25 mouse cellular contexts compared by ENCODE assay signal in genomic region chr7:134771314-134771713, GRCm38 (mm10).
DNase-seq lines count a peak whose midpoint lies in the region; ATAC-seq and TF ChIP-seq lines count a peak whose summit lies in the region.
"Had no signal": no experiment of that assay in that cellular context is flagged by ENCODE, and none has a peak within 500 bp of the region (broad histone marks: within the 10 kb centered on the region; RNA-seq: fewer than 3 reads in every experiment).

No protein-coding gene starts in this region.

- peaks cover 73% of the 10 kb centered on the region for H3K4me1 ChIP-seq in E14TG2a.4 (replicated peaks; ENCODE audit: low read depth, low read length)
- H3K4me1 ChIP-seq in midbrain, embryonic 13.5 days (replicated peaks), result peaks cover 32% of the 10 kb centered on the region
- H3K4me1 ChIP-seq: embryonic facial prominence, embryonic 10.5 days had no signal

- 0 out of 2 replicates have a peak overlapping the region, but pooled peaks have one; percentile 1 for H3K4me3 ChIP-seq in E14TG2a.4 (replicated peaks; ENCODE audit: low read length)
- H3K4me3 ChIP-seq in midbrain, embryonic 13.5 days (replicated peaks), result no peak overlapping the region
- H3K4me3 ChIP-seq: embryonic facial prominence, embryonic 10.5 days; embryonic facial prominence, embryonic 12.5 days; forebrain, embryonic 13.5 days; forebrain, embryonic 15.5 days had no signal

- no peaks in the 10 kb centered on the region for H3K9me3 ChIP-seq in E14TG2a.4 (ENCODE audit: low read length)
- no peaks in the 10 kb centered on the region for H3K9me3 ChIP-seq in midbrain, embryonic 13.5 days
- H3K9me3 ChIP-seq: embryonic facial prominence, embryonic 10.5 days; embryonic facial prominence, embryonic 12.5 days; forebrain, embryonic 13.5 days; forebrain, embryonic 15.5 days had no signal

- H3K9ac ChIP-seq in midbrain, embryonic 13.5 days (replicated peaks), result no peak overlapping the region
- H3K9ac ChIP-seq: embryonic facial prominence, embryonic 12.5 days; forebrain, embryonic 13.5 days; forebrain, embryonic 15.5 days; forebrain, postnatal 0 days had no signal

- DNase-seq in ES-CJ7 (ENCODE audit: low read depth, low spot score), result peak; percentile 87
- DNase-seq in R1 (ENCODE audit: low read depth, low spot score), result peak; percentile 79
- peak; percentile 85 for DNase-seq in ZHBTc4 (ENCODE audit: low read depth, low spot score)
- DNase-seq in thymus, postnatal 14 days, result no peak
- no peak for DNase-seq in kidney, adult 11 months
- DNase-seq: adrenal gland, adult 8-10 months; adrenal gland, postnatal 14 days; adrenal gland, postnatal 36 days; B cell, adult 2 months; cerebellum, adult 11-12 months; cerebellum, adult 2 months; cerebellum, adult 9-10 months; cerebellum, postnatal 10 days; cerebellum, postnatal 25 days; forebrain, postnatal 0 days had no signal

- ATAC-seq in midbrain, embryonic 13.5 days, result no peak
- ATAC-seq: activated CD4-positive, CD25-positive, alpha-beta regulatory T cell, adult 4 months; CD4-positive, CD25-positive, alpha-beta regulatory T cell, adult 4 months; forebrain, embryonic 13.5 days; forebrain, embryonic 15.5 days; forebrain, postnatal 0 days had no signal

- no peak overlapping the region for H3K27ac ChIP-seq in midbrain, embryonic 13.5 days
- H3K27ac ChIP-seq: embryonic facial prominence, embryonic 10.5 days; embryonic facial prominence, embryonic 12.5 days; forebrain, embryonic 13.5 days; forebrain, embryonic 15.5 days had no signal

- H3K27me3 ChIP-seq in E14TG2a.4 (ENCODE audit: insufficient read depth, low read length), result no peaks in the 10 kb centered on the region
- H3K27me3 ChIP-seq in midbrain, embryonic 13.5 days, result no peaks in the 10 kb centered on the region
- H3K27me3 ChIP-seq: CH12.LX; embryonic facial prominence, embryonic 12.5 days; forebrain, embryonic 13.5 days; forebrain, embryonic 15.5 days had no signal

- no peak overlapping the region for H3K4me2 ChIP-seq in midbrain, embryonic 13.5 days (replicated peaks)
- H3K4me2 ChIP-seq: embryonic facial prominence, embryonic 12.5 days; forebrain, embryonic 13.5 days; forebrain, embryonic 15.5 days had no signal

- no peak for TF ChIP-seq CTCF in E14TG2a.4 (conservative IDR thresholded peaks at IDR 0.05; ENCODE audit: low read length)

- H3K36me3 ChIP-seq in E14TG2a.4 (ENCODE audit: insufficient read depth, low read length), result peaks cover 88% of the 10 kb centered on the region
- H3K36me3 ChIP-seq in midbrain, embryonic 13.5 days, result no peaks in the 10 kb centered on the region
- H3K36me3 ChIP-seq: forebrain, embryonic 15.5 days; G1E had no signal

- WGBS in midbrain, embryonic 13.5 days, result 96% methylated on average over 9 of the region's 9 CpGs

Comparison
In these comparisons a context has a peak if more than half of its experiments do, and no peak if none do; other contexts are left out.
1. DNase-seq: peak in ES-CJ7 (single experiment), R1 (single experiment) and ZHBTc4 (single experiment); none in thymus, postnatal 14 days (single experiment) and kidney, adult 11 months (single experiment).